Mouse (Mus musculus) left cerebral cortex, adult 6 months (tissue): Measurements from ENCODE around the gene Cpsf3. TPM values are rescaled to one million over a fixed set of nuclear protein-coding genes. Genes with fewer than 3 reads are reported as not detected.

ENCODE experiments used
- long read RNA-seq, 2 experiments: library from polyadenylated mRNA; unstranded; transcript quantifications; one replicate each; pipeline ENCODE4 v2.0.0; 2019 to 2020
- polyA plus RNA-seq: library from polyadenylated mRNA; unstranded; fragments of <200 nt; fragmentation: Nextera tagmentation; gene quantifications from 2 replicates; pipeline ENCODE4 v1.2.3, GENCODE M21; 2021

Gene Cpsf3
- 35.2 and 41.2 TPM in 2 replicates for polyA plus RNA-seq
- long read RNA-seq, experiment 1, transcript Cpsf3-201 (18 exons, 2,499 nt), result major isoform, 238 of 283 reads
- long read RNA-seq, experiment 1, partial matches to known transcripts, result 14 of 283 reads
- long read RNA-seq, experiment 1, other reads (novel, unspliced or antisense), result 31 of 283 reads
- long read RNA-seq, experiment 2, transcript Cpsf3-201 (18 exons, 2,499 nt), result major isoform, 47 of 66 reads
- long read RNA-seq, experiment 2, partial matches to known transcripts, result 13 of 66 reads
- long read RNA-seq, experiment 2, other reads (novel, unspliced or antisense), result 6 of 66 reads

DNA sequence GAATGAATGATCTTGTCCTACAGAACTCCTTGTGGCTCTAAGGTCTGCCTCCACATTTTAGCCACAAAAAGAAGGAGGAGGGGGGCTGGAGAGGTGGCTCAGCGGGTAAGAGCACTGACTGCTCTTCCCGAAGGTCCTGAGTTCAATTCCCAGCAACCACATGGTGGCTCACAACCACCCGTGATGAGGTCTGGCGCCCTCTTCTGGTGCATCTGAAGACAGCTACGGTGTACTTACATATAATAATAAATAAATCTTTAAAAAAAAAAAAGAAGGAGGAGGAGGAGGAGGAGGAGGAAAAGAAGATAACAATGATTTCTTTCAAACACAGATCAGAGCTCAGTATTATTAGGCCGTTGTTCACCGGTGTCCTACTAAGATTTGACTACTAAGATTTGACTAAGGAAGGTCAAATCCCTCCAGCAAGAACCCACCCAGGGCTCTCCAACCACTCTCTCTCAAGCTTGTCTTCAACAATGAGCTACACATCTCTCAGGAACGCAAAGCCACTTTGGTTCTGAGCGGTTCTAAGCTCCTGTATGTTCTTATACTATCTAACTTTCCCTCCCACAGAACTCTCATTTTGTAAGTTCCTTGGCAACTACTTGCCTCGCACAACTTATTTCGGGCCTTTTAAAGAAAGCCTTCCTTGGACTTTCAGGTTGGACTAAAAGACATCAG, at the start of gene Cpsf3:
Cpsf3 (plus strand) TSS at position 631 of the 681 bp plus-strand sequence.

DNA sequence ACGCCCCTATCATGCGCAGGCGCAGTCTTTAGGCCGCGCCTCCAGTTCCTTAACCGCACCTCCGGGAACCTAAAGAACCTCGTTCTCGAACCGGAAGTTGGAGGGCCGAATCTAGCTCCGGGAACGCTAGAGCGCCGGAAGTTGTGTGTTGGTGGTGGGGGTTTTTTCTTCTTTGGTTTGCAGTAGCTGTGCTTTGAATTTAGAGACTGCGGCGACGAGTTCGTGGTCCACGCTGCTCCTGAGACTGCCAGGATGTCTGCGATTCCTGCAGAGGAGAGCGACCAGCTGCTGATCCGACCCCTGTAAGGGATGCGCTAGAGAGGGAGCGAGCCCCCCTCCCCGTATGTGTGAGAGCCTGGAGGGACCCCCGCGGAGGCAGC, 1.0 kb downstream of the Cpsf3 start, which contains the start of gene Itgb1bp1:
Itgb1bp1 (minus strand) TSS at position 42 of the 380 bp plus-strand sequence.

DNA sequence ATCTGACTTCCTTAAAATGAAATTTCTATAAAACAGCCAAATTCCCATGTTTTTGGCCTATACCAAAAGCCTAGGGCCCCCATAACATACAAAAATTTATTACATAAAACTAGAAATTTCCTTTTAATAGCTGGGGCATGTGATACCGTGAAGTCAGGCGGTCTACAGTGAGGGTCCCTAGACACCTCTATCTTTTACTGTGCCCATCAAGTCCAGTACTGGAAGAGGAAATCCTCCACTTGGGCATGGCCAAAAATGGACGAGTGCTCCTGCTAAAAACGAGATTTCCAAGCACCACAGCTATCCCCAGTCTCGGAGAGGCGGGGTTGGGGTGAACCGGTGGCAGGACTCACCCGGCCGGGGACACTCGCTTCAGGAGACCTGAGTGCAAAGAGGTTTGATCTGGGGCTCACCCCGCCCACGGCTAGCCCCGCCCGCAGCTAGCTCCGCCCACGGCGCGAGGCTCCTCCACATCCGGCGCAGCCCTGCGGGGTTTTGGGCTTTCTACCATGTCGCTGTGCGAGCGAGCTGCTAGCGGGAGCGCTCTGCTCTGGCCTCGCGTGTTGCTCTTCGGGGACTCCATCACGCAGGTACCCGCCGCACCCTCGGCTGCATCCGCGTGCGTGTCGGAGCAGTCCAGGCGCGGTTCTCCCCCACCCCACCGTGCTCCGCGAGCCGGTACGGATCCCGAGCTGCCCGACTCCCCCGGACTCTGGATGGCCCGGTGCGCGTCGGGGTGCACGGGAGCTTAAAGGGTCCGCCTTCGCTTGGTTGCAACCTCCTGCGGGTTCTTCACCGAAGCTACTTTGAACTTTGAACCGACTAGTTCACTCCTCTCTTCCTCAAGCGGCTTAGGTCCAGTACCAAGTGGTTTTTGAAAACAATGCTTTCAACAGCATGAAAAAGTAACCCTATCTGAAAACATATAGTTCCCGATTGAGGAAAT, 31.0 kb downstream of the Cpsf3 start, which contains the start of gene Iah1:
Iah1 (plus strand) TSS at position 467 of the 946 bp plus-strand sequence.

Other genes starting within 250 kb of the Cpsf3 start
- 41.3 and 53.9 TPM in 2 replicates for gene Itgb1bp1, start 893 bp downstream of the Cpsf3 start, polyA plus RNA-seq
- 27.9 and 35.9 TPM in 2 replicates for gene Iah1, start 31.0 kb downstream of the Cpsf3 start, polyA plus RNA-seq
- gene Adam17, start 88.2 kb downstream of the Cpsf3 start, polyA plus RNA-seq, result 3.3 and 4.6 TPM in 2 replicates
- 438 and 539 TPM in 2 replicates for gene Ywhaq, start 132.2 kb downstream of the Cpsf3 start, polyA plus RNA-seq